Comparison of ENCODE assay signal across 11 mouse cellular contexts in the genomic region with DNA sequence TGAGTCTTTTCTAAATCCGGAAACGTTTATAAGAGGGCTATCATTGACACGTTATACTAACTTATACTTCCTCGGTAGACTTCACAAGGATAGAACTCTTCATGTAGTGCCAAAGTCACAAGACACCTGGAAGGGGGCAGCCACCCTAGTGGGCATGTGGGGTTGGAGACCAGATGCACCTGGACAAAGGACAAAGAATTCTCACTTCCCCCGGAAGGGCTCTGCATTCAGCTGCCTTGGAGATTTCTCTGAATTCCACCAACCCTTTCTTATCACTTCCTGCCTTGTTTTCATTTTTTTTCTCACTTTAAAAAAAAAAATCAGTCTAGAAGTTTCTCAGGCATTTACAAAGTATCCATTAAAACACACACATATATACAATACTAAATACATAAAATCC. TPM values are rescaled to one million over a fixed set of nuclear protein-coding genes. Genes with fewer than 3 reads are reported as not detected.
DNase-seq lines count a peak whose midpoint lies in the region; ATAC-seq and TF ChIP-seq lines count a peak whose summit lies in the region.
"Had no signal": no experiment of that assay in that cellular context is flagged by ENCODE, and none has a peak within 500 bp of the region (broad histone marks: within the 10 kb centered on the region; RNA-seq: fewer than 3 reads in every experiment).

No protein-coding gene starts in this region.

- TF ChIP-seq RAD21 in MEL (IDR thresholded peaks at IDR 0.05; ENCODE audit: low read depth, low read length), result no peak

- no peak overlapping the region for H3K9ac ChIP-seq in liver, embryonic 14.5 days (replicated peaks)
- no peak overlapping the region for H3K9ac ChIP-seq in liver, postnatal 0 days (replicated peaks)
- no peak overlapping the region for H3K9ac ChIP-seq in MEL (ENCODE audit: control insufficient read depth, low read depth, low read length, poor library complexity, severe bottlenecking)

- no peak for TF ChIP-seq POLR2A in MEL (IDR thresholded peaks at IDR 0.05; ENCODE audit: control insufficient read depth in 1 of 2, insufficient read depth in 1 of 2, low read depth in 1 of 2, low read length in 2 of 2, poor library complexity in 1 of 2)

- 0 out of 2 replicates have a peak overlapping the region, but pooled peaks have one; percentile 18 for H3K4me2 ChIP-seq in liver, embryonic 14.5 days (ENCODE audit: low read depth)
- H3K4me2 ChIP-seq in liver, postnatal 0 days (ENCODE audit: low read depth, low read length), result no peak overlapping the region

- peaks cover 35% of the 10 kb centered on the region for H3K4me1 ChIP-seq in heart, embryonic 10.5 days
- peaks cover 13 to 19% of the 10 kb centered on the region in 2 experiments for H3K4me1 ChIP-seq in liver, embryonic 14.5 days (replicated peaks; ENCODE audit: control insufficient read depth in 2 of 2, insufficient read depth in 2 of 2, low read length in 1 of 2)
- peaks cover 26% of the 10 kb centered on the region for H3K4me1 ChIP-seq in liver, postnatal 0 days (ENCODE audit: insufficient read depth)
- peaks cover 17 to 22% of the 10 kb centered on the region in 2 experiments for H3K4me1 ChIP-seq in MEL (ENCODE audit: control insufficient read depth in 1 of 2, insufficient read depth in 2 of 2, low read length in 2 of 2)

- peak overlapping the region; percentile 70; the same call in 1 of the 2 replicates for H3K27ac ChIP-seq in heart, embryonic 10.5 days
- H3K27ac ChIP-seq in liver, embryonic 14.5 days, result no peak overlapping the region
- H3K27ac ChIP-seq in liver, postnatal 0 days (ENCODE audit: low read depth), result no peak overlapping the region
- no peak overlapping the region for H3K27ac ChIP-seq in MEL (ENCODE audit: control insufficient read depth, low read depth, low read length)

- no peak overlapping the region for H3K4me3 ChIP-seq in heart, embryonic 10.5 days
- no peak overlapping the region for H3K4me3 ChIP-seq in liver, embryonic 14.5 days (ENCODE audit: insufficient read depth in 1 of 2, low read depth in 2 of 2, low read length in 2 of 2)
- H3K4me3 ChIP-seq in liver, postnatal 0 days (ENCODE audit: low read depth, low read length), result no peak overlapping the region
- H3K4me3 ChIP-seq in MEL (ENCODE audit: control insufficient read depth in 1 of 2, insufficient read depth in 1 of 2, low read depth in 2 of 2, low read length in 2 of 2), result no peak overlapping the region; a peak in 1 of 4 replicates

- no peaks in the 10 kb centered on the region for H3K9me3 ChIP-seq in heart, embryonic 10.5 days
- no peaks in the 10 kb centered on the region for H3K9me3 ChIP-seq in liver, embryonic 14.5 days (ENCODE audit: control insufficient read depth, low read length)
- H3K9me3 ChIP-seq in liver, postnatal 0 days (ENCODE audit: low read length), result no peaks in the 10 kb centered on the region
- H3K9me3 ChIP-seq in MEL (replicated peaks; ENCODE audit: insufficient read depth, low read length), result no peaks in the 10 kb centered on the region
- H3K9me3 ChIP-seq: embryonic facial prominence, embryonic 13.5 days; forebrain, embryonic 15.5 days had no signal

- TF ChIP-seq EP300 in liver, embryonic 14.5 days (IDR thresholded peaks at IDR 0.05; ENCODE audit: low read depth), result no peak
- no peak for TF ChIP-seq EP300 in liver, postnatal 0 days (IDR thresholded peaks at IDR 0.05; ENCODE audit: low read depth)
- TF ChIP-seq EP300 in MEL (IDR thresholded peaks at IDR 0.05; ENCODE audit: low read depth in 1 of 2, low read length in 2 of 2), result peak; percentile 79 to 82

- intact Hi-C loops in heart, postnatal 10 days (cut with DNase I), result loop anchor here (10.0 kb wide), 1 partner anchor 106 kb away; the partner anchor contains the start of gene Ccdc42

- no peak for TF ChIP-seq CTCF in liver, embryonic 14.5 days (IDR thresholded peaks at IDR 0.05; ENCODE audit: low read depth)
- TF ChIP-seq CTCF in liver, postnatal 0 days (IDR thresholded peaks at IDR 0.05; ENCODE audit: low read depth), result no peak
- TF ChIP-seq CTCF in MEL (IDR thresholded peaks at IDR 0.05 in 2 of 3, conservative IDR thresholded peaks at IDR 0.05 in 1 of 3; ENCODE audit: control insufficient read depth in 1 of 3, insufficient read depth in 1 of 3, low read depth in 2 of 3, low read length in 3 of 3, poor library complexity in 1 of 3, severe bottlenecking in 1 of 3), result no peak

- 50% methylated on average over 5 of the region's 5 CpGs for WGBS in heart, embryonic 10.5 days
- 31% methylated on average over 5 of the region's 5 CpGs for WGBS in liver, embryonic 14.5 days (ENCODE audit: insufficient replicate concordance)
- 40% methylated on average over 5 of the region's 5 CpGs for whole genome bisulfite sequencing in liver, postnatal 0 days (ENCODE audit: insufficient replicate concordance)

- H3K27me3 ChIP-seq in heart, embryonic 10.5 days (ENCODE audit: insufficient read depth, poor library complexity, severe bottlenecking), result no peaks in the 10 kb centered on the region
- no peaks in the 10 kb centered on the region for H3K27me3 ChIP-seq in liver, embryonic 14.5 days (ENCODE audit: control insufficient read depth, insufficient read depth, low read length)
- H3K27me3 ChIP-seq in liver, postnatal 0 days (ENCODE audit: insufficient read depth, low read length), result no peaks in the 10 kb centered on the region
- peaks cover 0 to 2% of the 10 kb centered on the region in 2 experiments; a peak in 1 of 4 replicates for H3K27me3 ChIP-seq in MEL (ENCODE audit: control insufficient read depth in 1 of 2, insufficient read depth in 2 of 2, low read length in 2 of 2)
- H3K27me3 ChIP-seq: embryonic facial prominence, embryonic 13.5 days; forebrain, embryonic 15.5 days had no signal

- no peak for ATAC-seq in liver, embryonic 14.5 days (ENCODE audit: insufficient read depth)
- ATAC-seq in liver, postnatal 0 days, result no peak

- no peaks in the 10 kb centered on the region for H3K36me3 ChIP-seq in heart, embryonic 10.5 days
- no peaks in the 10 kb centered on the region for H3K36me3 ChIP-seq in liver, embryonic 14.5 days (replicated peaks; ENCODE audit: control insufficient read depth, insufficient read depth, low read depth)
- no peaks in the 10 kb centered on the region for H3K36me3 ChIP-seq in liver, postnatal 0 days (replicated peaks; ENCODE audit: insufficient read depth, low read length)
- peaks cover under 1 to 22% of the 10 kb centered on the region in 2 experiments; a peak in 3 of 4 replicates for H3K36me3 ChIP-seq in MEL (ENCODE audit: control insufficient read depth in 1 of 2, insufficient read depth in 2 of 2, low read length in 2 of 2)
- H3K36me3 ChIP-seq: embryonic facial prominence, embryonic 13.5 days; forebrain, embryonic 15.5 days had no signal

- peaks cover 30% of the 10 kb centered on the region for H3K79me2 ChIP-seq in MEL (ENCODE audit: control insufficient read depth, insufficient read depth, low read length, poor library complexity)

- peak; percentile 71 for DNase-seq in heart, embryonic 10.5 days (ENCODE audit: low spot score)
- DNase-seq in heart, adult 8-10 months (ENCODE audit: low spot score), result no peak
- DNase-seq in liver, embryonic 14.5 days (ENCODE audit: low read depth in 3 of 3, low spot score in 3 of 3), result peak in 1 of 3 experiments; percentile 17
- no peak for DNase-seq in liver, postnatal 0 days
- DNase-seq in MEL (ENCODE audit: low read depth, low spot score), result peak; percentile 71
- DNase-seq in heart, postnatal 10 days, result peak; percentile 22 to 23
- DNase-seq in urinary bladder, postnatal 10 days (ENCODE audit: low spot score), result no peak
- DNase-seq in spleen, postnatal 4 days (ENCODE audit: low spot score in 2 of 2), result no peak
- DNase-seq: lung, adult 18-20 months had no signal

TF ChIP-seq in MEL, 35 proteins besides CTCF, POLR2A, EP300 and RAD21 (continues in another document):
- peak; percentile 55; the same call in 1 of the 2 replicates for TF ChIP-seq ELF1 (IDR thresholded peaks at IDR 0.05; ENCODE audit: low read depth, low read length)
- TF ChIP-seq ETS1 (IDR thresholded peaks at IDR 0.05; ENCODE audit: low read depth, low read length), result peak; percentile 84
- TF ChIP-seq TAL1 (IDR thresholded peaks at IDR 0.05; ENCODE audit: low read length), result peak; percentile 31
- no peak; the same call in 1 of the 2 replicates for TF ChIP-seq MXI1 (IDR thresholded peaks at IDR 0.05; ENCODE audit: low read depth, low read length)
- TF ChIP-seq GATA1 (IDR thresholded peaks at IDR 0.05; ENCODE audit: low read depth, low read length), result peak; percentile 76
- peak; percentile 55; the same call in 1 of the 2 replicates for TF ChIP-seq USF1 (IDR thresholded peaks at IDR 0.05; ENCODE audit: low read depth, low read length)
- 0 out of 2 replicates have a peak, but pooled peaks have one; percentile 48 for TF ChIP-seq MYC (IDR thresholded peaks at IDR 0.05; ENCODE audit: low read depth, low read length)
- peak; percentile 11; the same call in 1 of the 2 replicates for TF ChIP-seq BHLHE40 (IDR thresholded peaks at IDR 0.05; ENCODE audit: borderline replicate concordance, low read depth, low read length)
- peak; percentile 39 for TF ChIP-seq HCFC1 (IDR thresholded peaks at IDR 0.05; ENCODE audit: low read depth, low read length)
- TF ChIP-seq CHD1 (IDR thresholded peaks at IDR 0.05; ENCODE audit: low read depth, low read length), result no peak
- 0 out of 2 replicates have a peak, but pooled peaks have one; percentile 23 for TF ChIP-seq MAX (IDR thresholded peaks at IDR 0.05; ENCODE audit: low read length)
- no peak for TF ChIP-seq MEF2A (IDR thresholded peaks at IDR 0.05; ENCODE audit: extremely low read depth, insufficient replicate concordance, low read depth, low read length, poor library complexity, severe bottlenecking)
- TF ChIP-seq ZNF384 (IDR thresholded peaks at IDR 0.05; ENCODE audit: low read depth, low read length), result peak; percentile 96
- TF ChIP-seq ZMIZ1 (IDR thresholded peaks at IDR 0.05; ENCODE audit: low read depth, low read length), result no peak
- peak; percentile 81 for TF ChIP-seq TCF12 (IDR thresholded peaks at IDR 0.05; ENCODE audit: low read depth, low read length)
- TF ChIP-seq POLR2AphosphoS2 (IDR thresholded peaks at IDR 0.05; ENCODE audit: low read length), result no peak
- peak; percentile 74 for TF ChIP-seq RCOR1 (IDR thresholded peaks at IDR 0.05; ENCODE audit: low read depth, low read length)
- no peak for TF ChIP-seq JUND (IDR thresholded peaks at IDR 0.05; ENCODE audit: low read depth, low read length)

RNA-seq across cellular contexts. Expression of gene Myh10, which starts 0.9 kb away (rescaled TPM):
- polyA plus RNA-seq in heart, embryonic 10.5 days (2016; fragmentation: Nextera tagmentation; extraction: Ambion mirVana), result 181 and 184 TPM in 2 replicates
- total RNA-seq in heart, adult 8-10 months (2022), result 10 to 100 TPM; 21.6 to 24.0 (median 22.9) TPM
- polyA plus RNA-seq in liver, embryonic 14.5 days (2012; rRNA removed), result 24.4 and 28.4 TPM in 2 replicates
- polyA plus RNA-seq in liver, embryonic 14.5 days (2014; fragmentation: Nextera tagmentation; extraction: Ambion mirVana), result 14.9 and 19.4 TPM in 2 replicates
- polyA plus RNA-seq in liver, postnatal 0 days (2015; fragmentation: Nextera tagmentation; extraction: Ambion mirVana), result 6.8 and 8.0 TPM in 2 replicates
- 127 and 138 TPM in 2 replicates for total RNA-seq in MEL (2012; rRNA removed)
- polyA plus RNA-seq in MEL (2012; ENCODE audit: insufficient read depth in 1 of 2, insufficient read length in 2 of 2, low read depth in 1 of 2, low replicate concordance in 2 of 2, missing spikeins in 1 of 2), result 100 to 1,000 TPM in 1 of 2 experiments, 10 to 100 TPM in 1; 99.3 to 187 TPM
- total RNA-seq in heart, postnatal 10 days (2021), result 100 to 1,000 TPM in 1 of 2 experiments, 10 to 100 TPM in 1; 79.4 to 100 TPM

Comparison
In these comparisons a context has a peak if more than half of its experiments do, and no peak if none do; other contexts are left out.
1. DNase-seq: peak in heart, embryonic 10.5 days (single experiment), MEL (single experiment) and heart, postnatal 10 days (2 of 2); none in heart, adult 8-10 months (single experiment), liver, postnatal 0 days (single experiment), urinary bladder, postnatal 10 days (single experiment) and spleen, postnatal 4 days (0 of 2).